Mouse (Mus musculus) cerebellum, adult 2 months (tissue): Measurements from ENCODE around the gene Smpd3. TPM values are rescaled to one million over a fixed set of nuclear protein-coding genes. Genes with fewer than 3 reads are reported as not detected.

Experiments
- DNase-seq, 2 experiments: peaks; one replicate each; pipeline ENCODE4 v3.0.0; 2021
- H3K27ac ChIP-seq: fragments of 200-500 bp; 2 replicates; pipeline ENCODE4 v1.5.1; 2012; ENCODE audit warnings: low read length, control low read depth, inconsistent platforms; ENCODE audit not compliant: insufficient read depth
- H3K27me3 ChIP-seq: fragments of 200-500 bp; 2 replicates; pipeline ENCODE4 v1.6.1; 2012; ENCODE audit warnings: inconsistent platforms, mild to moderate bottlenecking, low read length, moderate library complexity; ENCODE audit not compliant: control insufficient read depth, insufficient read depth
- H3K4me1 ChIP-seq: fragments of 200-500 bp; 2 replicates; pipeline ENCODE4 v1.6.1; 2011; ENCODE audit warnings: low read length; ENCODE audit not compliant: control insufficient read depth, insufficient read depth
- H3K4me3 ChIP-seq: fragments of 200-500 bp; replicated peaks from 2 replicates; pipeline ENCODE3; 2011; ENCODE audit warnings: mild to moderate bottlenecking, low read depth, low read length, control low read depth; ENCODE audit not compliant: insufficient read depth
- CTCF ChIP-seq: fragments of 200-500 bp; IDR thresholded peaks from 2 replicates; pipeline ENCODE4 v1.5.1; 2011; ENCODE audit warnings: low read depth, mild to moderate bottlenecking, control low read depth, low read length, moderate library complexity, borderline replicate concordance; ENCODE audit not compliant: insufficient read depth
- POLR2A ChIP-seq: fragments of 200-500 bp; IDR thresholded peaks from 2 replicates; pipeline ENCODE4 v1.6.1; 2011; ENCODE audit warnings: low read length, control low read depth, borderline replicate concordance; ENCODE audit not compliant: insufficient read depth
- WGBS: fragments of 180-500 bp; shearing (Covaris S2); methylation state at CpG from one replicate; pipeline ENCODE4 v1.1.7; 2018; 5-methylcytosine and 5-hydroxymethylcytosine counted together
- polyA plus RNA-seq: library from polyadenylated mRNA; depleted of rRNA; stranded (reverse); fragments of >200 nt; gene quantifications from 2 replicates; pipeline ENCODE4 v1.2.3, GENCODE M21; 2012; rRNA removed

The Smpd3 gene
- polyA plus RNA-seq, 1 experiment = 8.7 TPM

GRCm38 (mm10) chr8:106231536-106231935, 106.3 kb downstream of the Smpd3 start:
- no peak for TF ChIP-seq POLR2A
- TF ChIP-seq CTCF = no peak
- Histone ChIP-seq H3K4me3 (no peak overlapping the region), H3K27ac (no peak overlapping the region), H3K4me1 (no peaks in the 10 kb centered on the region), H3K27me3 (no peaks in the 10 kb centered on the region)
- 94% methylated on average over 7 of the region's 7 CpGs for WGBS
- DNase-seq = no peak

DNA sequence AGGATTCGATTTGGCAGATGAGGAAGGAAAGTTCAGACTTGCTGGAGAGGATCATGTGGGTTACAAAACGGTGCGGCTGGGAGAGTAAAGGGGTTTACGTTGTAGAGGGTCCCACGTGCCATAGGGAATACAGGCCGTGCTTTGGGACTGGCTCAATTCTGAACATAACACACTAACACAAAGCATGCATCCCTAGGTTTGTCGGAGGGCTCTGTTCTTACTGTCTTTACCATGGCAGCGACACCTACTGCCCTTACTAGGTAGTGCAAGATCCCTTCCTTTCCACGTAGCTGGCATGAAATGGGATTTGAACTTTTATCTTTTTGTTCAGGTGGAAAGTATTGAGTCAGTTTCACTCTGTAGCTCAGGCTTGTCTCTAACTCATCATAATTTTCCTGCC, 111.2 kb downstream of the Smpd3 start:
- TF ChIP-seq CTCF (peak; percentile 82), POLR2A (no peak)
- Histone ChIP-seq H3K4me1 (no peaks in the 10 kb centered on the region), H3K27me3 (no peaks in the 10 kb centered on the region), H3K4me3 (no peak overlapping the region), H3K27ac (no peak overlapping the region)
- DNase-seq = peak; percentile 48 to 61
- 29% methylated on average over 9 of the region's 9 CpGs for WGBS

GRCm38 (mm10) chr8:106219620-106220019, 118.2 kb downstream of the Smpd3 start:
- TF ChIP-seq CTCF (no peak), POLR2A (no peak)
- Histone ChIP-seq H3K27me3 (no peaks in the 10 kb centered on the region), H3K4me3 (no peak overlapping the region), H3K27ac (no peak overlapping the region), H3K4me1 (no peaks in the 10 kb centered on the region)
- 86% methylated on average over 3 of the region's 3 CpGs for WGBS
- no peak for DNase-seq

GRCm38 (mm10) chr8:106213959-106214358, 123.8 kb downstream of the Smpd3 start:
- TF ChIP-seq POLR2A (no peak), CTCF (no peak)
- 95% methylated on average over 3 of the region's 3 CpGs for WGBS
- no peak for DNase-seq
- Histone ChIP-seq H3K4me3 (no peak overlapping the region), H3K27ac (no peak overlapping the region), H3K27me3 (no peaks in the 10 kb centered on the region), H3K4me1 (no peaks in the 10 kb centered on the region)

DNA sequence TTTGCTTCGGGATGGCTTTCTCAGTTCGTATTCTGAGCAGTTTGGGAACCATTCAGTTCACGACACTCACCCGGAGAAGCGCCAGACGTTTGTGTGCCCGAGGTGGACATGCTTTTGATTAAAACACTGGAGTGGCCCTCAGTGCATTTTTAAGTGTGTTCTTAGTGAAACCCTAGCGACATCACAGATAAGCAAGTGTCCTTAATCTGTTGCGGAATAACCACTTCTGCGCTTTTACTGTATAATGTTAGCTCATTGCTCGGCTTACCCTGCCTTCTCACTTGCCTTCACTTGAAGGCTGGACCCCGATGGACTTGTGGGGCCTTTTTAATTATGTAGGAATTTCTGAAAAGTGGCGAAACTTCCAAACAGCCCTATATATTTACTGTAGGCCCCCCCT, 126.4 kb downstream of the Smpd3 start:
- H3K4me3 ChIP-seq = peak overlapping the region; percentile 68
- under 1% methylated on average over 13 of the region's 13 CpGs for WGBS
- H3K27ac ChIP-seq = no peak overlapping the region
- no peaks in the 10 kb centered on the region for H3K27me3 ChIP-seq
- H3K4me1 ChIP-seq = no peaks in the 10 kb centered on the region
- DNase-seq = no peak
- TF ChIP-seq CTCF (no peak), POLR2A (no peak)

DNA sequence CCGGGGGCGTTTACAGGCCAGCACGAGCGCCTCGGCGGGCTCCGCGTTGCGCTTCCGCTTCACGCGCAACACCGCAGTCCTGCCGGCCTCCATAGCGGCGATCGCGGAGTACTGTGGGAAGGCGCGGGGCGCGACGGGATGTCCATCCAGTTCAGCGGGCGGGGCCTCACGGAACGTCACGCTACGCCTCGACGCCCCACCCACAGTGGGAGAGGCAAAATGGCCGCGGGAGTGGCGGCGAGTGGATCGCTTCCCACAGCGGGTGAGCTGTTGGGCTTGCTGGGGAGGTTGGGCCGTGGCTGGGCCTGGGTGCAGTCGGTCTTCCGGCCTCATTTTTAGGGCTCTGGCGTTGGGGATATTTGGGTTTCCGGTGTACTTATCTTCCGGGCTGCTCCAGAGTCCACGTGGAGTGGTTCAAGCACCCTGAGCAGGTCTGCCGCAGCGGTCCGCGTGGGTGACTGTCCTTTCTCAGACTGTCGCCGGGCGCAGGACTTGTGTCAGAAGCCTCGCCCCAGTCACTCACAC, 126.9 kb downstream of the Smpd3 start, which contains the start of the genes Slc7a6os and Prmt7:
Gene Slc7a6os, minus strand, starts transcription at position 115 of the 525 bp plus-strand sequence.
Gene Prmt7, plus strand, starts transcription at position 116 of the 525 bp plus-strand sequence.
- peak; percentile 91 for TF ChIP-seq POLR2A
- TF ChIP-seq CTCF = no peak
- H3K4me3 ChIP-seq = peak within 1 kb of the TSS; percentile 68
- peak; percentile 96 to 98 for DNase-seq
- no peaks in the 10 kb centered on the region for H3K27me3 ChIP-seq
- H3K4me1 ChIP-seq = no peaks in the 10 kb centered on the region
- under 1% methylated on average over 52 of the region's 52 CpGs for WGBS
- peak within 1 kb of the TSS; percentile 49 for H3K27ac ChIP-seq

GRCm38 (mm10) chr8:106210035-106210731, 127.6 kb downstream of the Smpd3 start:
- Histone ChIP-seq H3K27ac (peak overlapping the region; percentile 49), H3K4me3 (peak overlapping the region; percentile 68), H3K27me3 (no peaks in the 10 kb centered on the region), H3K4me1 (no peaks in the 10 kb centered on the region)
- peak in 1 of 2 experiments; percentile 51 for DNase-seq
- TF ChIP-seq POLR2A (no peak), CTCF (no peak)
- WGBS = under 1% methylated on average over 35 of the region's 35 CpGs

Other genes with a start within 250 kb of the Smpd3 start
- 0.05 and 0.10 TPM in 2 replicates for gene Esrp2, start 201.0 kb downstream of the Smpd3 start, polyA plus RNA-seq
- 12.1 and 13.1 TPM in 2 replicates for gene Pla2g15, start 187.6 kb downstream of the Smpd3 start, polyA plus RNA-seq
- gene Slc7a6, start 169.1 kb downstream of the Smpd3 start, polyA plus RNA-seq = 25.4 and 25.8 TPM in 2 replicates
- 31.6 and 33.7 TPM in 2 replicates for gene Slc7a6os, start 127.1 kb downstream of the Smpd3 start, polyA plus RNA-seq
- 36.0 and 36.1 TPM in 2 replicates for gene Prmt7, start 127.1 kb downstream of the Smpd3 start, polyA plus RNA-seq
- 12.3 and 13.5 TPM in 2 replicates for gene Zfp90, start 77.3 kb upstream of the Smpd3 start, polyA plus RNA-seq
- gene 6030452D12Rik, start 162.5 kb upstream of the Smpd3 start, polyA plus RNA-seq = not detected in 2 replicates
- gene Cdh3, start 172.9 kb upstream of the Smpd3 start, polyA plus RNA-seq = 0.64 and 0.93 TPM in 2 replicates
- 35.6 and 40.9 TPM in 2 replicates for gene Gm10073, start 235.5 kb upstream of the Smpd3 start, polyA plus RNA-seq